Mouse (Mus musculus) inflammation-experienced regulatory T-cells, adult 6 months (primary cell): ENCODE data around the gene Hnrnpd. TPM values are rescaled to one million over a fixed set of nuclear protein-coding genes. Genes with fewer than 3 reads are reported as not detected.
A peak's percentile ranks its signal among the peaks of the same experiment; 100 is the strongest.

ENCODE experiments used
- ATAC-seq: one replicate; pipeline ENCODE4 v1.8.0; 2017
- polyA plus RNA-seq, 3 experiments: library from polyadenylated mRNA; unstranded; fragments of 100-300 nt; shearing (Covaris generic); gene quantifications; one replicate each; pipeline ENCODE4 v1.2.1; 2017

The Hnrnpd gene
- polyA plus RNA-seq, 3 experiments from 2014 or later = 43.1 to 68.3 (median 56.9) TPM

- ATAC-seq = no peak
These were observed 19.4 kb downstream of the Hnrnpd start for GRCm38 (mm10) chr5:99959236-99959936.

- no peak for ATAC-seq
These were observed 20.1 kb downstream of the Hnrnpd start for GRCm38 (mm10) chr5:99958666-99959065.

GRCm38 (mm10) chr5:99953883-99954282 is 24.9 kb downstream of the Hnrnpd start:
- no peak for ATAC-seq

GRCm38 (mm10) chr5:99952513-99952912 is 26.2 kb downstream of the Hnrnpd start:
- ATAC-seq = no peak

GRCm38 (mm10) chr5:99941776-99942502 is 36.8 kb downstream of the Hnrnpd start:
- no peak for ATAC-seq

- no peak for ATAC-seq
These were observed 37.5 kb downstream of the Hnrnpd start for GRCm38 (mm10) chr5:99941273-99941672.

GRCm38 (mm10) chr5:99939440-99939839 is 39.3 kb downstream of the Hnrnpd start:
- ATAC-seq = no peak

GRCm38 (mm10) chr5:99931910-99932309 is 46.8 kb downstream of the Hnrnpd start:
- no peak for ATAC-seq

- no peak for ATAC-seq
These were observed 50.8 kb downstream of the Hnrnpd start for GRCm38 (mm10) chr5:99927951-99928350.

GRCm38 (mm10) chr5:99922033-99922432 is 56.7 kb downstream of the Hnrnpd start:
- ATAC-seq = no peak

GRCm38 (mm10) chr5:99915494-99915893 is 63.2 kb downstream of the Hnrnpd start:
- ATAC-seq = no peak

- ATAC-seq = peak; percentile 97
These were observed 72.4 kb downstream of the Hnrnpd start, which contains the start of gene Vamp9 for GRCm38 (mm10) chr5:99906181-99906956. Gene Vamp9 (plus strand): TSS chr5:99906254.

Other genes starting within 250 kb of the Hnrnpd start
- 1 to 10 TPM; 1.6 to 3.3 (median 2.5) TPM for gene Rasgef1b, start 249.9 kb downstream of the Hnrnpd start, polyA plus RNA-seq
- not detected for gene Vamp9, start 72.7 kb downstream of the Hnrnpd start, polyA plus RNA-seq
- gene 4930524J08Rik, start 123 bp upstream of the Hnrnpd start, polyA plus RNA-seq = not detected
- gene Hnrnpdl, start 60.7 kb upstream of the Hnrnpd start, polyA plus RNA-seq = 100 to 1,000 TPM; 121 to 134 (median 123) TPM
- gene Enoph1, start 61.0 kb upstream of the Hnrnpd start, polyA plus RNA-seq = 10 to 100 TPM; 25.5 to 32.2 (median 30.2) TPM
- not detected for gene Tmem150c, start 180.9 kb upstream of the Hnrnpd start, polyA plus RNA-seq